In genomic region chr11:97309911-97310571, GRCm38 (mm10) we compare ENCODE assay signal across 8 mouse cellular contexts. TPM values are rescaled to one million over a fixed set of nuclear protein-coding genes. Genes with fewer than 3 reads are reported as not detected.
DNase-seq lines count a peak whose midpoint lies in the region; ATAC-seq and TF ChIP-seq lines count a peak whose summit lies in the region.

No protein-coding gene starts in this region.

- peaks cover 3% of the 10 kb centered on the region; the same call in 1 of the 2 replicates for H3K36me3 ChIP-seq in E14TG2a.4 (ENCODE audit: insufficient read depth, low read length)
- no peaks in the 10 kb centered on the region for H3K36me3 ChIP-seq in forebrain, embryonic 15.5 days
- no peaks in the 10 kb centered on the region for H3K36me3 ChIP-seq in neural tube, embryonic 15.5 days

- peak overlapping the region; percentile 48 for H3K9ac ChIP-seq in forebrain, embryonic 15.5 days (replicated peaks)
- H3K9ac ChIP-seq in neural tube, embryonic 15.5 days (replicated peaks) = peak overlapping the region; percentile 40

- peak; percentile 47 for DNase-seq in c-Kit-positive CD71-positive TER-119-negative erythroid progenitor cells, embryonic 14.5 days (ENCODE audit: low read depth)
- DNase-seq in heart, postnatal 25 days (ENCODE audit: low spot score) = peak; percentile 60
- peak; percentile 82 for DNase-seq in layer of hippocampus, adult 11-12 months (ENCODE audit: low spot score)
- DNase-seq in lung, adult 2 months = peak; percentile 68
- DNase-seq in thymus, postnatal 0 days (ENCODE audit: low spot score) = peak; percentile 68

- no peaks in the 10 kb centered on the region for H3K9me3 ChIP-seq in E14TG2a.4 (ENCODE audit: low read length)
- H3K9me3 ChIP-seq in forebrain, embryonic 15.5 days = no peaks in the 10 kb centered on the region
- no peaks in the 10 kb centered on the region for H3K9me3 ChIP-seq in neural tube, embryonic 15.5 days (replicated peaks)

- no peak overlapping the region for H3K27ac ChIP-seq in forebrain, embryonic 15.5 days (replicated peaks)
- H3K27ac ChIP-seq in neural tube, embryonic 15.5 days (replicated peaks) = peak overlapping the region; percentile 43; the same call in 1 of the 2 replicates

- intact Hi-C loops in heart, postnatal 25 days (cut with DNase I) = loop anchor here (5.0 to 10.0 kb wide), 3 partner anchors 45 to 113 kb away; no protein-coding TSS in a partner anchor

- peak; percentile 55 for TF ChIP-seq CTCF in E14TG2a.4 (conservative IDR thresholded peaks at IDR 0.05; ENCODE audit: low read length)
- TF ChIP-seq CTCF in lung, adult 2 months (IDR thresholded peaks at IDR 0.05; ENCODE audit: insufficient read depth, low read length) = peak; percentile 92

- H3K27me3 ChIP-seq in E14TG2a.4 (ENCODE audit: insufficient read depth, low read length) = no peaks in the 10 kb centered on the region
- H3K27me3 ChIP-seq in forebrain, embryonic 15.5 days = no peaks in the 10 kb centered on the region; the same call in 1 of the 2 replicates
- H3K27me3 ChIP-seq in neural tube, embryonic 15.5 days (replicated peaks) = no peaks in the 10 kb centered on the region

- ATAC-seq in forebrain, embryonic 15.5 days (replicated peaks) = peak; percentile 74
- peak; percentile 80 for ATAC-seq in neural tube, embryonic 15.5 days (ENCODE audit: low FRiP score)

- H3K4me3 ChIP-seq in E14TG2a.4 (replicated peaks; ENCODE audit: low read length) = peak overlapping the region; percentile 85
- H3K4me3 ChIP-seq in forebrain, embryonic 15.5 days = peak overlapping the region; percentile 40
- H3K4me3 ChIP-seq in lung, adult 2 months (replicated peaks; ENCODE audit: extremely low read depth, low read depth, low read length) = peak overlapping the region; percentile 46
- peak overlapping the region; percentile 35 for H3K4me3 ChIP-seq in neural tube, embryonic 15.5 days (replicated peaks)

- TF ChIP-seq POLR2A in lung, adult 2 months (IDR thresholded peaks at IDR 0.05; ENCODE audit: borderline replicate concordance, extremely low read depth, low read depth, low read length) = peak; percentile 40; the same call in 1 of the 2 replicates

- peaks cover 57% of the 10 kb centered on the region for H3K4me1 ChIP-seq in E14TG2a.4 (replicated peaks; ENCODE audit: low read depth, low read length)
- peaks cover 26% of the 10 kb centered on the region for H3K4me1 ChIP-seq in forebrain, embryonic 15.5 days
- H3K4me1 ChIP-seq in lung, adult 2 months (ENCODE audit: control insufficient read depth, insufficient read depth, low read length) = no peaks in the 10 kb centered on the region; the same call in none of the 2 replicates
- peaks cover 27% of the 10 kb centered on the region for H3K4me1 ChIP-seq in neural tube, embryonic 15.5 days

- peak overlapping the region; percentile 73 for H3K4me2 ChIP-seq in forebrain, embryonic 15.5 days (replicated peaks)
- H3K4me2 ChIP-seq in neural tube, embryonic 15.5 days = peak overlapping the region; percentile 64

- WGBS in forebrain, embryonic 15.5 days = under 1% methylated on average over 25 of the region's 25 CpGs
- under 1% methylated on average over 25 of the region's 25 CpGs for WGBS in lung, adult 2 months
- under 1% methylated on average over 25 of the region's 25 CpGs for WGBS in neural tube, embryonic 15.5 days

RNA-seq across cellular contexts. Expression of gene Mrpl45, which starts 5.5 kb away (rescaled TPM):
- 39.0 and 40.6 TPM in 2 replicates for polyA plus RNA-seq in forebrain, embryonic 15.5 days (2015; fragmentation: Nextera tagmentation; extraction: Ambion mirVana)
- total RNA-seq in heart, postnatal 25 days (2021) = 10 to 100 TPM; 57.8 to 60.6 TPM
- polyA plus RNA-seq in lung, adult 2 months (2012; rRNA removed) = 5.1 and 8.3 TPM in 2 replicates
- polyA plus RNA-seq in neural tube, embryonic 15.5 days (2015; fragmentation: Nextera tagmentation; extraction: Ambion mirVana) = 38.6 and 43.3 TPM in 2 replicates
- polyA plus RNA-seq in thymus, postnatal 0 days (2015; fragmentation: Nextera tagmentation; extraction: Ambion mirVana) = 40.8 and 41.0 TPM in 2 replicates

RNA-seq across cellular contexts. Expression of gene Npepps, which starts 29.6 kb away (rescaled TPM):
- polyA plus RNA-seq in forebrain, embryonic 15.5 days (2015; fragmentation: Nextera tagmentation; extraction: Ambion mirVana) = 136 and 151 TPM in 2 replicates
- 10 to 100 TPM; 75.6 to 79.8 TPM for total RNA-seq in heart, postnatal 25 days (2021)
- polyA plus RNA-seq in lung, adult 2 months (2012; rRNA removed) = 22.3 and 23.1 TPM in 2 replicates
- polyA plus RNA-seq in neural tube, embryonic 15.5 days (2015; fragmentation: Nextera tagmentation; extraction: Ambion mirVana) = 136 and 145 TPM in 2 replicates
- 57.2 and 64.4 TPM in 2 replicates for polyA plus RNA-seq in thymus, postnatal 0 days (2015; fragmentation: Nextera tagmentation; extraction: Ambion mirVana)

RNA-seq across cellular contexts. Expression of gene Gpr179, which starts 41.8 kb away (rescaled TPM):
- 0.18 and 0.33 TPM in 2 replicates for polyA plus RNA-seq in forebrain, embryonic 15.5 days (2015; fragmentation: Nextera tagmentation; extraction: Ambion mirVana)
- total RNA-seq in heart, postnatal 25 days (2021) = under 1 TPM; 0.05 to 0.06 TPM
- 0.23 and 0.24 TPM in 2 replicates for polyA plus RNA-seq in lung, adult 2 months (2012; rRNA removed)
- polyA plus RNA-seq in neural tube, embryonic 15.5 days (2015; fragmentation: Nextera tagmentation; extraction: Ambion mirVana) = 0.33 and 0.46 TPM in 2 replicates
- 0.27 and 0.38 TPM in 2 replicates for polyA plus RNA-seq in thymus, postnatal 0 days (2015; fragmentation: Nextera tagmentation; extraction: Ambion mirVana)

RNA-seq across cellular contexts. Expression of gene Socs7, which starts 52.3 kb away (rescaled TPM):
- polyA plus RNA-seq in forebrain, embryonic 15.5 days (2015; fragmentation: Nextera tagmentation; extraction: Ambion mirVana) = 10.1 and 10.6 TPM in 2 replicates
- total RNA-seq in heart, postnatal 25 days (2021) = 10 to 100 TPM; 17.9 to 19.9 TPM
- polyA plus RNA-seq in lung, adult 2 months (2012; rRNA removed) = 9.8 and 11.3 TPM in 2 replicates
- polyA plus RNA-seq in neural tube, embryonic 15.5 days (2015; fragmentation: Nextera tagmentation; extraction: Ambion mirVana) = 7.7 and 8.4 TPM in 2 replicates
- polyA plus RNA-seq in thymus, postnatal 0 days (2015; fragmentation: Nextera tagmentation; extraction: Ambion mirVana) = 3.1 and 3.7 TPM in 2 replicates

Comparison
In these comparisons a context has a peak if more than half of its experiments do, and no peak if none do; other contexts are left out.
1. H3K4me3 ChIP-seq: peak in every context shown above with its lines; median percentile 85 in E14TG2a.4; 46 in lung, adult 2 months; 40 in forebrain, embryonic 15.5 days; 35 in neural tube, embryonic 15.5 days.